Mouse (Mus musculus) frontal cortex, adult (tissue): ENCODE results near the gene Bex3.

Experiments
- ATAC-seq: cut with Nextera tagmentation; 2 replicates; pipeline ENCODE4 v1.9.2; 2017; ENCODE audit warnings: mild to moderate bottlenecking, moderate library complexity, mixed read lengths; ENCODE audit not compliant: low TSS enrichment

Gene Bex3

GRCm38 (mm10) chrX:136269743-136270392, at the start of gene Bex3:
TSS of gene Bex3 (plus strand) at chrX:136270253.
- peak; percentile 96 for ATAC-seq

- no peak for ATAC-seq
Observed at GRCm38 (mm10) chrX:136223714-136224113, 46.3 kb upstream of the Bex3 start.

DNA sequence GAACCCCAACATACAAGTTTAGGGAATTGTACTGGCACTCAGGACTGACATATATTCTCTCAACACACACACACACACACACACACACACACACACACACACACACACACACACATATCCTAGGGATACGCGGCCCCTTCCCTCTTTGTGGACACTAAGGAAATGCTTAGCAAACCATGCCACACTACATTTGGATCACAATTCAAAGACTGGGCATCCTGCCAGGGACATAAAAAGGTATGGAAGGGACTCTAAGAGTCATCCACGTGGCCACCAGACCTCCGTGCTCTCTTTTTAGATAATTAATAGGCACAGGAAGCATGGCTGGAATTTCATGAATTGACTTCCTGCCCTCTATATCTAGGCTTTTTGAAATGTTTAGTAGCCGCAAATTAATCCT, 42.3 kb upstream of the Bex3 start:
- no peak for ATAC-seq

DNA sequence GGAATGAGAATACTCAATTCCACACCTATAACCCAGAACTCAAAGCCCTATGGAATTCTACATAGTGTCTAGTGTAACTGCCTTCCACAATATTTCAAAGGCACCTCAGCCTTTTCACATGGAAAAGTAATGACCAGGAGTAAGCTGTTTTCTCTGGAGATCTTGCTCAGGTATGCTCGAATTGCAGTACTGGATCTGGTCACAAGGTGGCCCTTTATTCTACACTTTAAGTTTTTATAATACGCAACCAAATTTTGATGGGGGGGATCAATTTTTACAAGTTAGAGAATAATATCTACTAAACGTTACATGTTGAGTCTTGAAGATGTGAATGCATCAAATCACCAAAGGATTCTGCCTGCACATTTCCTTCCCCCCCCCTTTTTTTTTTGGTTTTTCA, 31.9 kb upstream of the Bex3 start:
- ATAC-seq: no peak

DNA sequence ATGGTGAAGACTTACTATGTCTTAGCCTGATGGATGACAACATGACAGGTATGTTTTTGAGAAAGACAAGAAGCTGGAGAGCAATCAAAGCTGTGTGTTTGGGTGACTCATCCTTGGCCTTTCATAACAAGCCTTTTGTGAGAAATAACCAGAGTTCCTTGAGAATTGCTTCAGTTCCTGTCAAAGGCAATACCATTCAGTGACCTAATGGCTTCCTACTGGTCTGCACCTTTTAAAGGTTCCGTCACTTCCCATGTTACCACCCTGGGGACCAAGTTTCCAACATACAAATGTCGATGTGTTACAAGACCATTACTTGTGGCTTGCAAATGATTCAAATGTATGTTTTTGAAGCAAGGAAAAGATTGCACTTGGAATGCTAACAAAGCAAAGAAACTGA, 26.9 kb upstream of the Bex3 start:
- ATAC-seq: no peak

DNA sequence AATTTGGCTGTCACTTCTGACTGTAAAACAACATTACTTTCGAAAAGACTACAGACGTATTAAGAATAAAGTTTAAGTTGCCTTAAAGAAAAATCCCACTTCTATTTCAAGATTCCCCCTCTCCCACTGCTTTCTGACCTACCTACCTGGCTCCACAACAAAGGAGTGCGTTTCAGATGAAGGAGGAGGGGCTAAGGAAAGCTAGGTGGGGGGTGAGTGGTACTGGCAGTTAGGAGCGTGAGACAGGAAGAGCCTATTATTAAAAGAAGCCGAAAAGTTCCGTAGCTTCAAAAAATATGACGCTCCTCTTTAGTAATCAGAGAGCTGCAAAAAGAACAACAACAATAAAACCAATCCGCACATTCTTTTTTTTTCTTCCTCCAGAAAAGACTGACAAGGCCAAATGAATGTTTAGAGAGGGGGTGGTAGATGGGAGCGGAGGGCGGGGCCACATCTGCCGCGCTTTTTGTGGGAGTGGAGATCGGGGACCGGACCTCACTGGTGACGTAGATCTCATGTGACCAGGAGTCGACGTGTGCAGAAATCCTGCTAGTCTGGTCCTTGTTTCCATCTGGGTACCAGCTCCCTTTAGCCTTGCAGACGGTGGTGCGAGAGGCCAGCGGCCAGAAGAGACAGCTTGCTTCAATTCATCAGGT, 25.4 kb upstream of the Bex3 start, which contains the start of gene Tceal9:
Gene Tceal9 (plus strand): TSS at position 506 of the 656 bp plus-strand sequence.
- peak; percentile 99 for ATAC-seq

DNA sequence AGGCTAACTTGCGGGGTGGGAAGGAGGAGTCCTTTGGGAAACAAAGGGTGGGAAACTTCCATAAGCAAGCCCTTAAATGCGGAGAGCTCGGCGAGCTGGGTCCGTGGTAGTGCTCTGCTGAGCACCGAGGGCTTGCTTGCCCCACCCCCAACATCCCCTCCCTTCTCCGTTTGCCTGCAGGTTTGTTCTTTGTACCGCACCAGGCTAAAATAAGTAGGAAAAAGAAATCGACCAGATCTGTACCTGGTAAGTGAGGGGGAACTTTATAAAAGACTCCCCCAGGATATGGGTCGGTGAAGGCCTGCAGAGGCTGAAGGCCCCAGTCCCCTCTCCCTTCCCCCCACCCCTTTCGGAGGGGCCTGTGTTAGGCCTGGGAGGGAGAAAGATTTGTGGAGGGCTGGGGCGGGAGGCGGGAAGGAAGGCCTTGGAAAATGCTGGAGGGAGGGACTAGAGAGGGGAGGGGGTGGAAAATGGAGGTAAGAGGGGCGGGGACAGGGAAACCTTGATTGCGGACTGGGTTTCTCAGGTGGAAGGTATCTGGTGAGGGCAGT, 24.5 kb upstream of the Bex3 start:
- ATAC-seq: peak; percentile 71

DNA sequence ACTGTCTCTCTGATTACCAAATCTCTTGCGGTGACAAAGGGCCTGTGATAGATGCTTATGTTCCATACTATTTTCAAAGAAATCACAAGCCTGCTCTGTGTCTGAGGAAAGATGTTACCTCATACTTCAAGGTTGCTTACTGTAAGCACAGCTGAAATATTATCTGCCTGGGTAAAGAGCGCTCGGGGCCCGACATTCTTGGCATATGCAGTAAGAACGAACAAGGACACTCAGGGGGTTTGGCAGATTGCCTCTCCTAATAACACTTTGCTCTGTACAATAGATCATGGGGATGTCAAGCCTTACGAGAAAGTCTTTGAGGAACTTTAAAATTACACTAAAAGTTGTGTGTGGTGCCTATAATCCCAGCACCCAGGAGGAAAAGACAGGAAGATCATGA, 21.2 kb upstream of the Bex3 start:
- no peak for ATAC-seq

DNA sequence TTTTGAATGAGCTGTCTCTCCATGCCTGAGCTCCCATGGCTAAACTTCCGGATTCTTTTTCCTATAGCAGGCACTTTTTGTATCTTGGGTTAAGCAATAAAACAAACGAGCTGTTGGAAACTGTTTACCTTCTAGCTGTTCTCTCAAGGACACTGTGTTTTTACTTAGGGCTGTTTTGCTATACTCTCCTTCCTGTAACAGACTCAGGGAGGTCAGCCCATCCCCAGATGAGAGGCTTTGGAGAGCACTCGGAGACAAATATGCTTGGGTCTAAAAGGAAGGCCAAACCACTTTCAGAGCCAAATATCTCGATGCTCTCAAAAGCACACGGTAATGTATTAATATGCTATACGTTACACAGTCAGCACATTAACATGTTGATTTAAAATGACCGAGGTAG, 20.4 kb upstream of the Bex3 start:
- no peak for ATAC-seq

- ATAC-seq: no peak
Observed at GRCm38 (mm10) chrX:136252023-136252729, 17.9 kb upstream of the Bex3 start.

DNA sequence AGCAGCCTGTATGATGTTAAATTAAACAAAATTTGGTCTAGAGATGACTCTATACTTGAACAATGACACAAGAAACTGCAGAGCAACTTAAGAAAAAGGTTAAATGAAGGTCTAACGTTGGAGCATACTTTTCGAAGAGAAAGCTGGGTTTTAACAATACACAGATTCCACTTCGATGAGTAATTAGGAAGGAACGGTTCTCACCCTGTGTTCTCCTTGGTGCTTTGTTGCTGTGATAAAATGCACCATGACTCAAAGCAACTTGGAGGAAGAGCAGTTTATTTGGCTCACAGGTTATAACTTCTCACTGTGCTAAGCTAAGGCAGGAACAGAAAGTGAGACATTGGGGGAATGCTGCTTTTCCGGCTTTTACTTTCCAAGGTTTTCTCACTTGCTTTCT, 2.3 kb upstream of the Bex3 start:
- ATAC-seq: no peak

DNA sequence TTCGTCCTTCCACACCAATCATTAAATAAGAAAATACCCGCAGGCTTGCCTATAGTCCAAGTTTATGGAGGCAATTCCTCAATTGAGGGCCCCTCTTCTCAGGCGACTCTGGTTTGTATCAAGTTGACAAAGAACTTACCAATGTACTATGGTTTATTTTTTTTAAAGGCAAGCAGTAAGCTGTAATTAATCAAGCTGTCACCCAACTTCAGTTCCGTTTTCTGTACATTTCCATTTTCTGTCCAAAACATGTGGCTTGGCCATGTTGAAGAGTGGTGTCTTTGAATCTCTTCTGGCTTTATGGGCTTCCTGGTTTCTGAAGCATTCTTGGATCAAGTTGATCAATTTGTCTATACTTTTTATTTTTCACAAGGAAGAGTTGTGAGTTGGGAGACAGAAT, 1.9 kb upstream of the Bex3 start:
- ATAC-seq: no peak

- 0 out of 2 replicates have a peak, but pooled peaks have one; percentile 13 for ATAC-seq
Observed at GRCm38 (mm10) chrX:136270393-136271111, 499 bp downstream of the Bex3 start.

- ATAC-seq: no peak
Observed at GRCm38 (mm10) chrX:136274542-136274941, 4.5 kb downstream of the Bex3 start.

DNA sequence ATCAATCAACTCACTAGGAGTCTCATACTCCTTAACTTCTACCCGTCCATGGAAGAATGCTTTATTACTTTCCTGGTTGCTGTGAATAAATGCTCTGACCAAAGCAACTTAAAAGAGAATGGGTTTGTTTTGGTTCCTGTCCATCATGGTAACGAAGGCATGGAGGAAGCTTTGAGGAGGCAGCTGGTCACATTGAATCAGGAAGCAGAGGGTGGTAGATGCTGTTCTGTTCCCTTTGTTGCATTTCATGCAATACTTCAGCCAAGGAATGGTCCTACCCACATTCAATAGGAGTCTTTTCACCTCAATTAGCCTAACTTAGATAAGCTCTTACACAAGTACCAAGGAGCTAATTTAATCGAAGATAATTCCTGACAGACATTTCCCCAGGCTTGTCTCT, 5.3 kb downstream of the Bex3 start:
- ATAC-seq: no peak

DNA sequence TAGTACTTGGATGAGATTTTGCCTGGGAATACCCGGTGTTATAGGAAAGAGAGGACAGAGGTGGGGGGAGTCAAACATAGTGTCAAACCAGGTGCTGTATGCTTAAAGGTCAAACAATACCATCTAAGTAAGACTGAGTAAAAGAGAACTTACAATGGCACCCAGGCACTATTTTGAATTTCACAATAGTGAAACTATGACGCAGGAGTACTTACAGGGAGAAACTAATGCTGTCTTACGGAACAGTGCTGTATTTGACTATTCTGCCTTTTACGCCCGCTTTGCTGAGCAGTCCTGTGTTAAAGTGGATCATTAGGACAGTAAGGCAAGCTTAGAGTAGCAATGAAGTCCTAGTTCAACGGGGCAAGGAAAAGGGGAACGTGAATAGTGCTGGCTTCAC, 7.5 kb downstream of the Bex3 start:
- no peak for ATAC-seq

GRCm38 (mm10) chrX:136278401-136278800, 8.3 kb downstream of the Bex3 start:
- peak; percentile 73 for ATAC-seq

GRCm38 (mm10) chrX:136279410-136279809, 9.4 kb downstream of the Bex3 start:
- peak; percentile 91 for ATAC-seq

GRCm38 (mm10) chrX:136290817-136291281, 20.8 kb downstream of the Bex3 start:
- peak; percentile 96 for ATAC-seq

- no peak for ATAC-seq
Observed at GRCm38 (mm10) chrX:136304295-136304694, 34.2 kb downstream of the Bex3 start.

DNA sequence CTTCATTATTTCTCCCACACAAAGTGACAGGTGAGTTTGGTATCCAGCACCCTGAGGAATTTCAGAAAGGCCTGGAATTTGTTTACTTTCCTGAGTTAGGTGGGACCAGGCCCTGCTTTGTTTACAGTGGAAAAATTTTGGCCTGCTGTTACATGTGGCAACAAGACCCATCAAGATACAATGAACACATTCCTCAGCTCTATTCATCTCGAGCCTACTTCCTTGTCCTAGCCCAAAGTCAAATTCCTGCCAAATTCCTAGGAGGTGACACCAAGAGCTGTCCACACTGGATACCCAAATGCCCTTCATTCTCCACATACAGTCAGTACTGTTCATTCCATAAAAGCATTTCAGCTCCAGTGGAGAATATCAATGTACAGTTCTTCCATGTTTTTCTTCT, 36.1 kb downstream of the Bex3 start:
- no peak for ATAC-seq

DNA sequence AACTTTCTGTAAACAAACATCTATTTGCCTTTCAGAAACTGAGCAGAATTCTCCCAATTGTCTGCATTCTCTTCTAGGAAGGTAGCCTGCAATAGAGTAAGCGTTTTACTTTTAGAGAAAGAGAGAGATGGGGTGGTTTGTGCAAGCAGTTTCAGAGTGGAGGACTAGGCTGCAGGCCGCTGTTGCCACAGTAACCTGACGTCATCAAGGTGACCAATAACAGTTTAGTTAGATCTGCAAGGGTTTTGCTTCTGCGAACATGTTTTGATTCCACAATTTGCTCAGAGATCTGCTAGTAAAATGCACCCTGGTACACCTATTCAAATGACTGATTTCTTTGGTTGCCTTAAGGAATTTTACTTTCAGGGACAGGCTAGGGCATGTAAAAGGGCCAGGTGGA, 43.2 kb downstream of the Bex3 start:
- ATAC-seq: peak; percentile 67
